Mouse (Mus musculus) intestine, embryonic 15.5 days (tissue): ENCODE results near the gene Brpf3. TPM values are rescaled to one million over a fixed set of nuclear protein-coding genes. Genes with fewer than 3 reads are reported as not detected.
"Not testable (repeated sequence)": the region's sequence is repeated elsewhere in the genome, so short reads cannot be mapped to it uniquely, and the experiment has no call there.

Experiments
- ATAC-seq: fragments of 200-750 bp; cut with Nextera tagmentation; 2 replicates; pipeline ENCODE4 v1.8.0; 2017; ENCODE audit warnings: moderate TSS enrichment, moderate library complexity
- H3K27ac ChIP-seq: fragments of 300-500 bp; sonication (generic); 2 replicates; pipeline ENCODE4 v1.5.1; 2015; ENCODE audit warnings: mild to moderate bottlenecking, inconsistent platforms
- H3K27me3 ChIP-seq: fragments of 300-500 bp; sonication (generic); replicated peaks from 2 replicates; pipeline ENCODE4 v1.6.1; 2015; ENCODE audit warnings: inconsistent platforms
- H3K36me3 ChIP-seq: fragments of 300-500 bp; sonication (generic); 2 replicates; pipeline ENCODE4 v1.6.1; 2015; ENCODE audit warnings: inconsistent platforms
- H3K4me1 ChIP-seq: fragments of 300-500 bp; sonication (generic); replicated peaks from 2 replicates; pipeline ENCODE4 v1.6.1; 2015; ENCODE audit warnings: inconsistent platforms
- H3K4me2 ChIP-seq: fragments of 300-500 bp; sonication (generic); replicated peaks from 2 replicates; pipeline ENCODE4 v1.6.1; 2015; ENCODE audit warnings: mild to moderate bottlenecking, inconsistent platforms
- H3K4me3 ChIP-seq: fragments of 300-500 bp; sonication (generic); replicated peaks from 2 replicates; pipeline ENCODE4 v1.5.1; 2015; ENCODE audit warnings: inconsistent platforms
- H3K9ac ChIP-seq: fragments of 300-500 bp; sonication (generic); 2 replicates; pipeline ENCODE4 v1.6.1; 2015; ENCODE audit warnings: inconsistent platforms
- H3K9me3 ChIP-seq: fragments of 300-500 bp; sonication (generic); 2 replicates; pipeline ENCODE4 v1.6.1; 2016; ENCODE audit warnings: inconsistent platforms
- WGBS: fragments of 180-500 bp; shearing (Covaris S2); methylation state at CpG from one replicate; pipeline ENCODE4 v1.1.7; 2015; 5-methylcytosine and 5-hydroxymethylcytosine counted together
- polyA plus RNA-seq: library from polyadenylated mRNA; unstranded; fragments of >200 nt; fragmentation: Nextera tagmentation; extraction: Ambion mirVana; gene quantifications from 2 replicates; pipeline ENCODE4 v1.2.1, GENCODE M21; 2015

Gene Brpf3
- polyA plus RNA-seq, result 13.1 and 18.1 TPM in 2 replicates

DNA sequence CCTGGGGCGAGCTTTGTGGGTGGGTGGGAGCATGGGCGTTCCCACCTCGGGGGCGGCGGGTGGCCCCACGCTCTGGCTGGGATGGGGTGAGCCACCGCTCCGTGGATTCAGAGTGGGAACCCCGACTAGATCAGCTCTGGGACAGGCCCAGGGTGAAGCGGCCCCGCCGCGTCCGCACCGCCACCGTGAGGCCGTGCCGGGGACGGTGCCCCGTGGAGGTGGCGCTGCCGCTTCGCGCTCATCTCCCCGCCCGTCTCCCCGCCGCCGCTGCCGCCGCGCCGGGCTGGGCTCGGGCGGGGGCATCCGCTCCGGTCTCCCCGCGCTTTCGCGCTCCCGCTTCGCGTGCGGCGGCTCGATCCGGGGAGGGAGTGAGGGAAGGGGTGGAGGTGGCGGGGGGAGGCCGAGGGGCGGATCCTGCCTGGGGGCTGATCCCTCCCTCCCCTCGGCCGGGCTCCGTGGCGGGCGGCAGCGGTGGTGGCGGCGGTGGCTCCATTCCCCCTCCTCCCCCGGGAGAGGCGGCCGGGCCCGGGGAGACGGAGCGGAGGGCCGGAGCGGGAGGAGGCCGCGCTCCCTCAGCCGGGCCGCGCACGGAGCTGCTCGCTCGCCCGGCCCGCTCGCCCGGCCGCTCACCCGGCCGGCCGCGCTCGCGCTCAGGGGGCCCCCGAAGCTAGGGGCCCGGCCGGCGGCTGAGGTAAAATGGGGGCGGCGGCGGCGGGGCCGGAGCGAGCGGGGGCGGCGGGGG lies at the start of gene Brpf3:
Gene Brpf3 (plus strand): TSS at position 420 of the 742 bp plus-strand sequence.
- Histone ChIP-seq H3K36me3 (no peaks in the 10 kb centered on the region), H3K27ac (peak within 1 kb of the TSS; percentile 96), H3K9me3 (no peaks in the 10 kb centered on the region), H3K4me2 (peak within 1 kb of the TSS; percentile 98), H3K4me3 (peak within 1 kb of the TSS; percentile 86), H3K9ac (peak within 1 kb of the TSS; percentile 99), H3K27me3 (no peaks in the 10 kb centered on the region), H3K4me1 (peaks cover 25% of the 10 kb centered on the region)
- ATAC-seq, result peak; percentile 83
- WGBS, result under 1% methylated on average over 76 of the region's 99 CpGs

DNA sequence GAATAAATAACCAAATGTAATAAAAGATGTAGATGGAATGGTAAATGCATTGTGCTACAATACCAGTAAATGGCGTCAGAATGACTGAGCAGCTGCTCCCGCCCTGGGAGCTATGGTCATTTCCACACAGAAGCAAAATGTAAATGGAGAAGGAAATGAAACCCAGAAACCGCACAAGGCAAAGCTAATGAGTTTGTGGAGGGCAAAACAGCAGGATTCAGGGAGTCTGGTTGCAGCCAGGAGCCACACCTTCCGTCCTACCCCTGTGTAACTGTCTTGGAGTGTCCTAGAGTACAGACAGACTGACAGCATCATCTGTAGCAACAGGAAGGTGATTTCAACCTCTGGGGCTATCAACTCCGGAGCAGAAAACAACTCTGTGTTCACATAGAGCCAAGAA lies 44.4 kb upstream of the Brpf3 start:
- Histone ChIP-seq H3K9ac (no peak overlapping the region), H3K36me3 (no peaks in the 10 kb centered on the region), H3K4me3 (no peak overlapping the region), H3K4me2 (no peak overlapping the region), H3K9me3 (no peaks in the 10 kb centered on the region), H3K27ac (no peak overlapping the region), H3K4me1 (no peaks in the 10 kb centered on the region), H3K27me3 (no peaks in the 10 kb centered on the region)
- ATAC-seq, result no peak
- 61% methylated on average over 5 of the region's 5 CpGs for WGBS

DNA sequence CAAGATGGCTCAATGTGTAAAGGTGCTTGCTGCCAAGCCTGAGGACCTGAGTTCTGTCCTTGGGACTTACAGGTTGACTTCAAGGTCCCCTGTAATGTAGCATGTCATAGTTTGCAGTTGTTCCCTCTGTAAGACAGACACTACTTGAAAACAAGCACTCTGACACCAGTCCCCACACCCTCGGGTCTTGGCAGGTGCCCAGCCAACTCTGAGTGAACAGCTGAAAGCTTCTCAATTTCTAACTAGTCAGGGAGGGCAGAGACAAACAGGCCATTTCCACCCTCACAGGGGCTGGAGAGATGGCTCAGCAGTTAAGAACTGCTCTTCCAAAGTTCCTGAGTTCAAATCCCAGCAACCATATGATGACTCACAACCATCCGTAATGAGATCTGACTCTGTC lies 43.4 kb upstream of the Brpf3 start:
- 78% methylated on average over 2 of the region's 2 CpGs for WGBS
- H3K4me1 ChIP-seq, result no peaks in the 10 kb centered on the region
- no peak overlapping the region for H3K4me3 ChIP-seq
- no peaks in the 10 kb centered on the region for H3K9me3 ChIP-seq
- no peak for ATAC-seq
- H3K4me2 ChIP-seq, result no peak overlapping the region
- no peaks in the 10 kb centered on the region for H3K27me3 ChIP-seq
- no peaks in the 10 kb centered on the region for H3K36me3 ChIP-seq
- H3K27ac ChIP-seq, result no peak overlapping the region
- no peak overlapping the region for H3K9ac ChIP-seq

GRCm38 (mm10) chr17:28760736-28761312 lies 40.1 kb upstream of the Brpf3 start:
- Histone ChIP-seq H3K4me3 (no peak overlapping the region), H3K9ac (no peak overlapping the region), H3K27me3 (no peaks in the 10 kb centered on the region), H3K4me2 (no peak overlapping the region), H3K36me3 (no peaks in the 10 kb centered on the region), H3K9me3 (no peaks in the 10 kb centered on the region), H3K27ac (no peak overlapping the region), H3K4me1 (no peaks in the 10 kb centered on the region)
- WGBS, result 55% methylated on average over 8 of the region's 8 CpGs
- no peak for ATAC-seq

GRCm38 (mm10) chr17:28761871-28762270 lies 39.0 kb upstream of the Brpf3 start:
- WGBS, result 9% methylated on average over 3 of the region's 3 CpGs
- Histone ChIP-seq H3K4me1 (no peaks in the 10 kb centered on the region), H3K4me2 (no peak overlapping the region), H3K27ac (no peak overlapping the region), H3K4me3 (no peak overlapping the region), H3K27me3 (no peaks in the 10 kb centered on the region), H3K36me3 (no peaks in the 10 kb centered on the region), H3K9me3 (no peaks in the 10 kb centered on the region), H3K9ac (no peak overlapping the region)
- peak; percentile 59 for ATAC-seq

- WGBS, result 37% methylated on average over 3 of the region's 3 CpGs
- H3K9ac ChIP-seq, result no peak overlapping the region
- no peaks in the 10 kb centered on the region for H3K27me3 ChIP-seq
- H3K4me2 ChIP-seq, result no peak overlapping the region
- H3K27ac ChIP-seq, result no peak overlapping the region
- H3K4me3 ChIP-seq, result no peak overlapping the region
- no peak for ATAC-seq
- no peaks in the 10 kb centered on the region for H3K9me3 ChIP-seq
- H3K36me3 ChIP-seq, result no peaks in the 10 kb centered on the region
- peaks cover 14% of the 10 kb centered on the region for H3K4me1 ChIP-seq
Observed at GRCm38 (mm10) chr17:28766203-28766602, 34.7 kb upstream of the Brpf3 start.

- no peaks in the 10 kb centered on the region for H3K36me3 ChIP-seq
- H3K27ac ChIP-seq, result no peak overlapping the region
- no peak overlapping the region for H3K9ac ChIP-seq
- no peak overlapping the region for H3K4me3 ChIP-seq
- H3K27me3 ChIP-seq, result no peaks in the 10 kb centered on the region
- H3K4me2 ChIP-seq, result no peak overlapping the region
- ATAC-seq, result no peak
- H3K4me1 ChIP-seq, result peaks cover 14% of the 10 kb centered on the region
- H3K9me3 ChIP-seq, result no peaks in the 10 kb centered on the region
- WGBS, result 75% methylated on average over 11 of the region's 11 CpGs
Observed at GRCm38 (mm10) chr17:28766781-28767515, 33.9 kb upstream of the Brpf3 start.

- peak within 1 kb of the TSS; percentile 65 for H3K9ac ChIP-seq
- H3K4me3 ChIP-seq, result peak within 1 kb of the TSS; percentile 60
- no peaks in the 10 kb centered on the region for H3K27me3 ChIP-seq
- peaks cover 14% of the 10 kb centered on the region for H3K4me1 ChIP-seq
- WGBS, result under 1% methylated on average over 36 of the region's 58 CpGs
- peak within 1 kb of the TSS; percentile 92 for H3K4me2 ChIP-seq
- no peaks in the 10 kb centered on the region for H3K9me3 ChIP-seq
- peaks cover 4% of the 10 kb centered on the region for H3K36me3 ChIP-seq
- peak within 1 kb of the TSS; percentile 85 for H3K27ac ChIP-seq
- ATAC-seq, result peak; percentile 83
Observed at GRCm38 (mm10) chr17:28769121-28769874, 31.6 kb upstream of the Brpf3 start, which contains the start of gene Mapk13. TSS of gene Mapk13 (plus strand) at chr17:28769297.

- H3K4me1 ChIP-seq, result peaks cover 14% of the 10 kb centered on the region
- peaks cover 4% of the 10 kb centered on the region for H3K36me3 ChIP-seq
- peak overlapping the region; percentile 85 for H3K27ac ChIP-seq
- H3K4me2 ChIP-seq, result peak overlapping the region; percentile 92
- no peaks in the 10 kb centered on the region for H3K9me3 ChIP-seq
- peak overlapping the region; percentile 65 for H3K9ac ChIP-seq
- peak overlapping the region; percentile 60 for H3K4me3 ChIP-seq
- WGBS, result 2% methylated on average over 24 of the region's 24 CpGs
- H3K27me3 ChIP-seq, result no peaks in the 10 kb centered on the region
- ATAC-seq, result peak; percentile 66
Observed at GRCm38 (mm10) chr17:28769875-28770421, 30.9 kb upstream of the Brpf3 start.

DNA sequence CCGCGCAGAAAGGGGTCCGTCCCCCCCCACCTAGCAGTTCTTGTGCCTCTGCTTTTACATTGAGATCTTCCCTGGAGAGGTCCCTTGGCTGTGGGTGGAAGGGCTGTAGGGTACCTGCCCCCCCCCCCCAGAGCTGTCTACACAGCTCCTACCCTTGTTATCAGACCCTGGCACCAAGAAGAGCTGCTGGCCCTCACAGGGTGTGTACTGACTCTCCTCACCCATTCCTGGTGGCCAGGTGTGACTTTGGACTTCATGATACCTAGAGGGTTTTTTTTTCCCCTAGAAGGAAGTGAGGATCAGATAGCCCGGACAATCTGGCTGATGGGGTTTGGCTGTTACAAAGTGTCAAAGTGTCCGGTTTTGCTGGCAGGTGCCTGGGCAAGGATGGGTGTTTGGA lies 29.6 kb upstream of the Brpf3 start:
- Histone ChIP-seq H3K9ac (no peak overlapping the region), H3K9me3 (no peaks in the 10 kb centered on the region), H3K27ac (peak overlapping the region; percentile 37; the same call in 1 of the 2 replicates), H3K4me1 (peaks cover 14% of the 10 kb centered on the region), H3K36me3 (peaks cover 9% of the 10 kb centered on the region), H3K4me3 (peak overlapping the region; percentile 60; the same call in 1 of the 2 replicates), H3K27me3 (no peaks in the 10 kb centered on the region), H3K4me2 (peak overlapping the region; percentile 92)
- peak; percentile 51 for ATAC-seq
- 81% methylated on average over 5 of the region's 5 CpGs for WGBS

DNA sequence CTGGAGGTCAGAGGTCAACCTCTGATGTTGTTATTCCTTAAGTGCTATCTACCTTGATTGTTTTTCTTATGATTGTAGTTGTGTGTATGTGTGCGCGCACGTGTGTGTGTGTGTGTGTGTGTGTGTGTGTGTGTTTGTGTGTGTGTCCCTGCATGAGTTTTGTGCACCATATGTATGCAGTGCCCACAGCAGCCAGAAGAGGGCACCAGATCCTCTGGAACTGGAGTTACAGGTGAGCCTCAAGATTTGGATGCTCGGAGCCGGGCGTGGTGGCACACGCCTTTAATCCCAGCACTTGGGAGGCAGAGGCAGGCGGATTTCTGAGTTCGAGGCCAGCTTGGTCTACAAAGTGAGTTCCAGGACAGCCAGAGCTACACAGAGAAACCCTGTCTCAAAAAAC lies 26.6 kb upstream of the Brpf3 start:
- not testable (repeated sequence) for H3K4me1 ChIP-seq, H3K27ac ChIP-seq, H3K4me2 ChIP-seq, H3K4me3 ChIP-seq, H3K27me3 ChIP-seq, H3K9ac ChIP-seq, H3K9me3 ChIP-seq, ATAC-seq
- H3K36me3 ChIP-seq, result peaks cover 13% of the 10 kb centered on the region
- WGBS, result 93% methylated on average over 9 of the region's 9 CpGs
